Mouse (Mus musculus): ENCODE data around the gene Bpifa3. TPM values are rescaled to one million over a fixed set of nuclear protein-coding genes. Genes with fewer than 3 reads are reported as not detected.

Gene Bpifa3
- not detected in 2 replicates for polyA plus RNA-seq (2014; fragmentation: Nextera tagmentation; extraction: Ambion mirVana)

DNA sequence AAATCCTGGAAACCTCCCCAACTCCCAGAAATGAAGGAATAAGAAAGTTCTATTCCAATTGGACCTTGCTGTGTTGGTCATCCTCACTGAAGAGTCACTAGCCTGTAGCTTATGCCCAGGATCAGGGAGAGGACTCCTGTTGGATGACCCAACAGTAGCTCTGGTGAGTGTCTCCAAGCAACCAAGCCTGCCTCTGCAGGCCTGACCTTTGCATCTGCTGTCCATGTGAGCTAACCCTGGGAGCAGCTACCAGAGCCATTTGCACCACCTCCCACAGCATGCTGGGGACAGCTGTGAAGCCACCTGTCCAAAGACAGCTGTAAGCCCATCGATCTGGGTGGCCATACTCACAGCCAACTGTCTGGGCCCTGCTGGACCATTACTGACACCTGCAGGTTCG lies at the start of gene Bpifa3:
Gene Bpifa3, plus strand, starts transcription at position 217 of the 400 bp plus-strand sequence.
- Histone ChIP-seq H3K36me3 (ENCODE audit: control insufficient read depth, insufficient read depth, low read length) (no peaks in the 10 kb centered on the region), H3K9me3 (ENCODE audit: control insufficient read depth, low read length) (no peaks in the 10 kb centered on the region), H3K4me2 (ENCODE audit: low read length) (no peak within 1 kb of the TSS), H3K9ac (ENCODE audit: low read length) (no peak within 1 kb of the TSS), H3K27me3 (ENCODE audit: control insufficient read depth, insufficient read depth, low read length) (no peaks in the 10 kb centered on the region), H3K27ac (replicated peaks in 1 of 2; ENCODE audit: control insufficient read depth in 1 of 2, insufficient read depth in 1 of 2, low read depth in 2 of 2, low read length in 2 of 2) (no peak within 1 kb of the TSS), H3K4me3 (ENCODE audit: control insufficient read depth in 1 of 2, insufficient read depth in 1 of 2, low read depth in 1 of 2, low read length in 2 of 2) (no peak within 1 kb of the TSS), H3K4me1 (ENCODE audit: control insufficient read depth in 2 of 2, insufficient read depth in 2 of 2, low read length in 2 of 2) (no peaks in the 10 kb centered on the region)
- ATAC-seq (ENCODE audit: insufficient number of reproducible peaks, insufficient read depth, low FRiP score, low read depth), result no peak
- 47% methylated on average over 2 of the region's 2 CpGs for WGBS

DNA sequence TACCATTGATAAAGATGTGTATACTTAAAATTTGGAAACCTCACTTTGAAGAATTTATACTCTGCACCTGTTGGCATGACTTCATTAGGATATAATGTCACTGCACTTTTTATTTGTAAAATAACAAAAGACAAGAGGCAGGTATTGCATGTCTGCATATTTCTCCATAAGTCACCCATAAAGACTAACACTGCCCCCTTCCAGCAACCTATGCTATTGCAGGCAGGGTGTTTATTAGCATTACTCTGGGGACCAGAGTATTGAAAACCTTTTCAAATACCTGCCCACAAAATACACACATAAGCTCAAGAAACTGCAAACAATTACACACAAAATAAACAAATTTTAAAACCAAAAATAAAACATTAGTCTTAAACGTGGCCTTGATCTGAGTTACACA lies 32.4 kb upstream of the Bpifa3 start:
- H3K36me3 ChIP-seq (ENCODE audit: control insufficient read depth, insufficient read depth, low read length), result no peaks in the 10 kb centered on the region
- ATAC-seq (ENCODE audit: insufficient number of reproducible peaks, insufficient read depth, low FRiP score, low read depth), result no peak
- H3K4me2 ChIP-seq (ENCODE audit: low read length), result no peak overlapping the region
- no peak overlapping the region for H3K9ac ChIP-seq (ENCODE audit: low read length)
- 22% methylated on average over 1 of the region's 1 CpGs for WGBS
- H3K4me1 ChIP-seq (ENCODE audit: control insufficient read depth in 2 of 2, insufficient read depth in 2 of 2, low read length in 2 of 2), result no peaks in the 10 kb centered on the region
- H3K27me3 ChIP-seq (ENCODE audit: control insufficient read depth, insufficient read depth, low read length), result no peaks in the 10 kb centered on the region
- H3K27ac ChIP-seq (replicated peaks in 1 of 2; ENCODE audit: control insufficient read depth in 1 of 2, insufficient read depth in 1 of 2, low read depth in 2 of 2, low read length in 2 of 2), result no peak overlapping the region
- H3K4me3 ChIP-seq (ENCODE audit: control insufficient read depth in 1 of 2, insufficient read depth in 1 of 2, low read depth in 1 of 2, low read length in 2 of 2), result no peak overlapping the region
- no peaks in the 10 kb centered on the region for H3K9me3 ChIP-seq (ENCODE audit: control insufficient read depth, low read length)

DNA sequence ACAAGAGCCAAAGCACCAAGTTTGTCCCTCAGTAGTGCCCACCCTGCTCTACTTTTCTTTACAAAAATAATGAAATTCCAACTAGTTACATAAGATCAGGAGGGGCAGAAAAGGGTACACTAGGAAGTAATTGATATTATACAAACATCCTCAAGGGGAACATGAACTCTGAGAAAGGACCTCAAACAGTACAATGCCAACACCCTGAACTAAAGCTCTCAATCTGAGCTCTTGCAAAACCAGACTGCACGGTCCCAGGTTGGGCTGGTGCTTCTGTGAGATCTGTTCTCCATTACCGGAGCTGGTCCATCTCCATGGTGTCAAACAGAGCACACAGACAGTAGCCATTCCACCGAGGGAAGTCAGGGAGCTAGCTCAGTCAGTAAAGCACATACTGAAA lies 12.8 kb upstream of the Bpifa3 start:
- ATAC-seq (ENCODE audit: insufficient number of reproducible peaks, insufficient read depth, low FRiP score, low read depth), result no peak
- Histone ChIP-seq H3K4me1 (ENCODE audit: control insufficient read depth in 2 of 2, insufficient read depth in 2 of 2, low read length in 2 of 2) (no peaks in the 10 kb centered on the region), H3K27me3 (ENCODE audit: control insufficient read depth, insufficient read depth, low read length) (no peaks in the 10 kb centered on the region), H3K4me2 (ENCODE audit: low read length) (no peak overlapping the region), H3K27ac (replicated peaks in 1 of 2; ENCODE audit: control insufficient read depth in 1 of 2, insufficient read depth in 1 of 2, low read depth in 2 of 2, low read length in 2 of 2) (no peak overlapping the region), H3K36me3 (ENCODE audit: control insufficient read depth, insufficient read depth, low read length) (no peaks in the 10 kb centered on the region), H3K9me3 (ENCODE audit: control insufficient read depth, low read length) (no peaks in the 10 kb centered on the region), H3K9ac (ENCODE audit: low read length) (no peak overlapping the region), H3K4me3 (ENCODE audit: control insufficient read depth in 1 of 2, insufficient read depth in 1 of 2, low read depth in 1 of 2, low read length in 2 of 2) (no peak overlapping the region)
- 72% methylated on average over 3 of the region's 3 CpGs for WGBS

DNA sequence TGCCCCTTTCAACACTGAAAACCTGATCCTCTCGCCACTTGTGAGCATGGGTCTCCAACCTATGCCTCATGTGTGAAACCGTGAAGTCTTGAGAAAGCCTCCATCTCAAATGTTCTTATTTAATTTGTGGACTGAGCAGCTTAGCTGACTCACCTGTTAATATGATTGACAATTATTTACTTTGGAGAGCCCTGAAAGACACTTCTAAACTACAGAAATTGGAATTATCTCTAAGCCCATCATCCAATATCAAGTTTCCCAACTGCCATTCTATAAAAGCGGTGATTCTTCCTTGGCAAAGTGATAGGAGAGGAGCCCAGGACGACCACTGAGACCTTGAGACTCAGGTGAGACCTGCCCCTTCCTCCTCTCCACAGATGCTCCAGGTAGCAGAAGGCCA lies 12.4 kb downstream of the Bpifa3 start, which contains the start of gene Bpifa1:
Gene Bpifa1, plus strand, starts transcription at position 301 of the 400 bp plus-strand sequence.
- WGBS, result 77% methylated on average over 4 of the region's 4 CpGs
- H3K9ac ChIP-seq (ENCODE audit: low read length), result no peak within 1 kb of the TSS
- no peak for ATAC-seq (ENCODE audit: insufficient number of reproducible peaks, insufficient read depth, low FRiP score, low read depth)

DNA sequence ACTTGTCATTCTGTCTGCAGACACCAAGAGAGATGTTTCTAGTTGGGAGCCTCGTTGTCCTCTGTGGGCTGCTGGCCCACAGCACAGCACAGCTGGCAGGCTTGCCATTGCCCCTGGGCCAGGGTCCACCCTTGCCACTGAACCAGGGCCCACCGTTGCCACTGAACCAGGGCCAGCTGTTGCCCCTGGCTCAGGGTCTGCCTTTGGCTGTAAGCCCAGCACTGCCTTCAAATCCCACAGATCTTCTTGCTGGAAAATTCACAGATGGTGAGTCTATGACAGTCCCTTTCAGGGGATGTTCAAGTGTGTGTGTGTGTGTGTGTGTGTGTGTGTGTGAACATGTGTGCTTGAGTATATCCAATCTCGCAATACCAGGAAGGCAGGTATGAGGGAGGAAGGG lies 13.6 kb downstream of the Bpifa3 start:
- ATAC-seq (ENCODE audit: insufficient number of reproducible peaks, insufficient read depth, low FRiP score, low read depth), result no peak
- Histone ChIP-seq H3K27ac (replicated peaks in 1 of 2; ENCODE audit: control insufficient read depth in 1 of 2, insufficient read depth in 1 of 2, low read depth in 2 of 2, low read length in 2 of 2) (no peak overlapping the region), H3K4me3 (ENCODE audit: control insufficient read depth in 1 of 2, insufficient read depth in 1 of 2, low read depth in 1 of 2, low read length in 2 of 2) (no peak overlapping the region), H3K9me3 (ENCODE audit: control insufficient read depth, low read length) (no peaks in the 10 kb centered on the region), H3K4me1 (ENCODE audit: control insufficient read depth in 2 of 2, insufficient read depth in 2 of 2, low read length in 2 of 2) (no peaks in the 10 kb centered on the region), H3K36me3 (ENCODE audit: control insufficient read depth, insufficient read depth, low read length) (no peaks in the 10 kb centered on the region), H3K9ac (ENCODE audit: low read length) (no peak overlapping the region), H3K27me3 (ENCODE audit: control insufficient read depth, insufficient read depth, low read length) (no peaks in the 10 kb centered on the region), H3K4me2 (ENCODE audit: low read length) (no peak overlapping the region)
- 64% methylated on average over 3 of the region's 3 CpGs for WGBS

More for the DNA sequence above, 12.4 kb downstream of the Bpifa3 start, which contains the start of gene Bpifa1:
- no peaks in the 10 kb centered on the region for H3K36me3 ChIP-seq (ENCODE audit: control insufficient read depth, insufficient read depth, low read length)
- no peaks in the 10 kb centered on the region for H3K27me3 ChIP-seq (ENCODE audit: control insufficient read depth, insufficient read depth, low read length)
- no peak within 1 kb of the TSS for H3K4me3 ChIP-seq (ENCODE audit: control insufficient read depth in 1 of 2, insufficient read depth in 1 of 2, low read depth in 1 of 2, low read length in 2 of 2)
- H3K4me1 ChIP-seq (ENCODE audit: control insufficient read depth in 2 of 2, insufficient read depth in 2 of 2, low read length in 2 of 2), result no peaks in the 10 kb centered on the region
- no peak within 1 kb of the TSS for H3K4me2 ChIP-seq (ENCODE audit: low read length)
- no peak within 1 kb of the TSS for H3K27ac ChIP-seq (replicated peaks in 1 of 2; ENCODE audit: control insufficient read depth in 1 of 2, insufficient read depth in 1 of 2, low read depth in 2 of 2, low read length in 2 of 2)
- no peaks in the 10 kb centered on the region for H3K9me3 ChIP-seq (ENCODE audit: control insufficient read depth, low read length)

DNA sequence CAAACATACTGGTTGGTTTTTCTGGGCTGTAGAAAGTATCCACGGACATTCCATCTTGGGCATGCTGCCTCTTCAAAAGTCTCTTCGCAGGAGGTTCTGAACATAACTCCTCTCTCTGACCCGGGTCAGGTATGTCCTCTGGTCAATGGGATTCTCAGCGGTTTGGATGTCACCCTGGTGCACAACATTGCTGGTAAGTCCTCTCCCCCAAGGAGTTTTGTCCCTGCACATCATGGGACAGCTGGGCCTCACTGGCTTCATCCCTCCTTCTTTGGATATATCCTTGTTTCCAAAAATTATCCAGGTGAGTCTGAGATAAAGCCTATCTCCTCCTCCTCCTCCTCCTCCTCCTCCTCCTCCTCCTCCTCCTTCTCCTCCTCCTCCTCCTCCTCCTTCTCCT lies 17.4 kb downstream of the Bpifa3 start:
- Histone ChIP-seq H3K36me3 (ENCODE audit: control insufficient read depth, insufficient read depth, low read length) (no peaks in the 10 kb centered on the region), H3K27me3 (ENCODE audit: control insufficient read depth, insufficient read depth, low read length) (no peaks in the 10 kb centered on the region), H3K4me2 (ENCODE audit: low read length) (no peak overlapping the region), H3K27ac (replicated peaks in 1 of 2; ENCODE audit: control insufficient read depth in 1 of 2, insufficient read depth in 1 of 2, low read depth in 2 of 2, low read length in 2 of 2) (no peak overlapping the region), H3K9me3 (ENCODE audit: control insufficient read depth, low read length) (no peaks in the 10 kb centered on the region), H3K4me1 (ENCODE audit: control insufficient read depth in 2 of 2, insufficient read depth in 2 of 2, low read length in 2 of 2) (no peaks in the 10 kb centered on the region), H3K9ac (ENCODE audit: low read length) (no peak overlapping the region), H3K4me3 (ENCODE audit: control insufficient read depth in 1 of 2, insufficient read depth in 1 of 2, low read depth in 1 of 2, low read length in 2 of 2) (no peak overlapping the region)
- ATAC-seq (ENCODE audit: insufficient number of reproducible peaks, insufficient read depth, low FRiP score, low read depth), result no peak
- WGBS, result 72% methylated on average over 4 of the region's 4 CpGs

DNA sequence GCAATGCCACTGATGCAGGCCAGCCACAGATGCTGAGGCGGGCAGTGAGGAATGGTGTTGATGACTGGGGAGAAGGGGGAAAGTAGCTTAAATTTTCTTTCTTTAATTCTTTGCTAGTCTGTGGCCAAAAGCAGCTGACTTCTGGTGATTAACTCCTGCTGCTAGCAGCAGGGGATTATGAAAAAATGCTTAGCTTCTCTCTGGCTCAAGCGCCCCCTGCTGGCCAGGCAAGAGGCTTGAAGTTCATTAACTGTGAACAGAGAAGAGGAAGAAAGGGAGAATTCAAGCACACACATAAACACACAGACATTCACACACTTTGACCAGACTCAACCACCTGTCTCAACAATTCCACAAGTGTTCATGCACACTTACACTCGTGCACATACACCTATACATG lies 28.3 kb downstream of the Bpifa3 start:
- no peak overlapping the region for H3K9ac ChIP-seq (ENCODE audit: low read length)
- ATAC-seq (ENCODE audit: insufficient number of reproducible peaks, insufficient read depth, low FRiP score, low read depth), result no peak
- no peak overlapping the region for H3K4me2 ChIP-seq (ENCODE audit: low read length)
- H3K9me3 ChIP-seq (ENCODE audit: control insufficient read depth, low read length), result peaks cover 14% of the 10 kb centered on the region
- no peak overlapping the region for H3K27ac ChIP-seq (replicated peaks in 1 of 2; ENCODE audit: control insufficient read depth in 1 of 2, insufficient read depth in 1 of 2, low read depth in 2 of 2, low read length in 2 of 2)
- no peak overlapping the region for H3K4me3 ChIP-seq (ENCODE audit: control insufficient read depth in 1 of 2, insufficient read depth in 1 of 2, low read depth in 1 of 2, low read length in 2 of 2)
- WGBS, result 27% methylated on average over 3 of the region's 3 CpGs
- H3K36me3 ChIP-seq (ENCODE audit: control insufficient read depth, insufficient read depth, low read length), result no peaks in the 10 kb centered on the region
- H3K4me1 ChIP-seq (ENCODE audit: control insufficient read depth in 2 of 2, insufficient read depth in 2 of 2, low read length in 2 of 2), result no peaks in the 10 kb centered on the region
- H3K27me3 ChIP-seq (ENCODE audit: control insufficient read depth, insufficient read depth, low read length), result no peaks in the 10 kb centered on the region

DNA sequence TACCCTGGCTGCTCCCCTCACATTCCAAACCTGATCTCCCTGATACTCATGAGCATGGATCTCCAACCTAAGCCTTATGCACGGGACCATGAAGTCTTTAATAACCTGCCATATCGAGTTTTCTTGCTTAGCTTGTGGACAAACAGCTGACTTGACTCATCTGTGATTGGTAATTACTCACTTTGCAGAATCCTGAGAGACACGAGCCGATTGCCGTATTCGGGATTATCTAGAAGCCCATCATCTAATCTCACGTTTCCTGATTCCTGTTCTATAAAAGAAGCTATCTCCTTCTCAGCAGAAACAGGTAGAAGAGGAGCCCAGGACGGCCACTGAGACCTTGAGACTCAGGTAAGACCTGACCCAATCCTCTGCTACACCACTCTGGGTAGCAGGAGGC lies 32.2 kb downstream of the Bpifa3 start, which contains the start of gene Bpifa5:
Gene Bpifa5, plus strand, starts transcription at position 301 of the 400 bp plus-strand sequence.
- Histone ChIP-seq H3K4me3 (ENCODE audit: control insufficient read depth in 1 of 2, insufficient read depth in 1 of 2, low read depth in 1 of 2, low read length in 2 of 2) (no peak within 1 kb of the TSS), H3K27ac (replicated peaks in 1 of 2; ENCODE audit: control insufficient read depth in 1 of 2, insufficient read depth in 1 of 2, low read depth in 2 of 2, low read length in 2 of 2) (no peak within 1 kb of the TSS), H3K4me1 (ENCODE audit: control insufficient read depth in 2 of 2, insufficient read depth in 2 of 2, low read length in 2 of 2) (no peaks in the 10 kb centered on the region), H3K9me3 (ENCODE audit: control insufficient read depth, low read length) (peaks cover 14% of the 10 kb centered on the region), H3K27me3 (ENCODE audit: control insufficient read depth, insufficient read depth, low read length) (no peaks in the 10 kb centered on the region), H3K9ac (ENCODE audit: low read length) (no peak within 1 kb of the TSS), H3K4me2 (ENCODE audit: low read length) (no peak within 1 kb of the TSS), H3K36me3 (ENCODE audit: control insufficient read depth, insufficient read depth, low read length) (no peaks in the 10 kb centered on the region)
- WGBS, result 73% methylated on average over 8 of the region's 8 CpGs
- ATAC-seq (ENCODE audit: insufficient number of reproducible peaks, insufficient read depth, low FRiP score, low read depth), result no peak

All from heart, embryonic 14.5 days (tissue).